Mouse (Mus musculus): ENCODE data around the gene Crtc2. TPM values are rescaled to one million over a fixed set of nuclear protein-coding genes. Genes with fewer than 3 reads are reported as not detected.

Crtc2 gene
- total and polyA plus RNA-seq, 2 experiments from 2014 or later, result 14.7 to 17.2 TPM

DNA sequence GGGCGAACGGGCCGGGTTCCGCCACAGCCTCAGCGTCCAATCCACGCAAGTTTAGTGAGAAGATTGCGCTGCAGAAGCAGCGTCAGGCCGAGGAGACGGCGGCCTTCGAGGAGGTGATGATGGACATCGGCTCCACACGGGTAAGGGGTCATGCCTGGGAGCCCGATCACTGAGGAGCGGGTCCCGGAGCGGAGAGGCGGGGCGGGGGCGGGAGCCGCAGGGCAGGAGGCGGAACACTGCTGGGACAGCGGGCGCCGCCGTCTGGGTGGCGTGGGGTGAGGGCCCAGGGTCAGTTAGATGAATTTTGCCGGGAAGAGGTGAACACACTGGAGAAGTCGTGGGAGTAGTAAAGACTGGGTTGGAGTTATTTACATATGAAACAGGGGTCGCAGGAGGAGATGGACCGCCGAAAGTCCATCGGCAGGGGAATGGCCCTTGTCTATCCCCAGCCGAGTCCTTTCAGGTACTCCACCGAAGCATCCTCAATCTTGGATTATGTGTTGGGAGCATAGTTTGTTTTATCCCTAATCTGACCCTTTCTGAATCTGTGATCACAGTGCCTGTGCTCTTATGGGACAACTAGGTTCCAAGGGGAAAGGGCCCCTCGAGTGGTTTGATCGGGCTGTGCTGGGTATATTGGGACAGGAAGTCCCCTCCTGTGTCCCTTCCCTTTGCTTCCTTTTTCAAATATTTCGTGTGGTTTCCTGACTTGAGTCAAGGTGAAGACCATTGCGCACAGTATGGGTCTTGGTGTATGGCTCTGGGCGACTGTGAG, 643 bp downstream of the Crtc2 start:
- H3K4me3 ChIP-seq (ENCODE audit: low read depth, low read length), result peak overlapping the region; percentile 69
- peaks cover 25% of the 10 kb centered on the region for H3K36me3 ChIP-seq (ENCODE audit: insufficient read depth)
- peak overlapping the region; percentile 75 for H3K4me2 ChIP-seq (ENCODE audit: low read depth)
- H3K9ac ChIP-seq, result peak overlapping the region; percentile 81
- ATAC-seq, result peak; percentile 39
- H3K27ac ChIP-seq (ENCODE audit: low read depth, low read length), result peak overlapping the region; percentile 76
- peak; percentile 3; the same call in 1 of the 2 replicates for TF ChIP-seq CTCF (IDR thresholded peaks at IDR 0.05; ENCODE audit: low read depth)
- peak; percentile 10 for DNase-seq
- H3K4me1 ChIP-seq (ENCODE audit: insufficient read depth), result peaks cover 9% of the 10 kb centered on the region; the same call in 1 of the 2 replicates
- H3K9me3 ChIP-seq (ENCODE audit: low read length), result no peaks in the 10 kb centered on the region
- 1% methylated on average over 41 of the region's 41 CpGs for WGBS
- H3K27me3 ChIP-seq (ENCODE audit: insufficient read depth, low read length), result no peaks in the 10 kb centered on the region

DNA sequence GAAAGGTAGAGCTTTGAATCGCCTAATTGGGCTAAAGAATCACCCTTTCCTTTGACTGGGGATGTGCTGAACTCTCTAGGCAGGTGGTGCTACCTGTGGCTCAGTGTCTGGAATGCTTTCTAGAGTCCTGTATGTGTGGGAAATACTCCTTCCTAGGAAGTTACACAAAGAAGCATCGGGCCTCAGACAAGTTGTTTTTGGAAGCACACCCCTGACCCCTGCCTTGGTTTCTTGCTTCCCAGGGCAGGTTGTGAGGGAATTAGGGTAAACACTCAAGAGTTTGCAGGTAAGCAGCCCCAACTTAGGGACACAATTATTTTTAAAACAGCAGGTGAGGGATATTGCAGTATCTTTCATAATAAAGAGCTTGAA, 1.2 kb downstream of the Crtc2 start:
- Histone ChIP-seq H3K27me3 (ENCODE audit: insufficient read depth, low read length) (no peaks in the 10 kb centered on the region), H3K9ac (peak overlapping the region; percentile 81), H3K4me3 (ENCODE audit: low read depth, low read length) (peak overlapping the region; percentile 69), H3K36me3 (ENCODE audit: insufficient read depth) (peaks cover 31% of the 10 kb centered on the region), H3K4me1 (ENCODE audit: insufficient read depth) (peaks cover 9% of the 10 kb centered on the region; the same call in 1 of the 2 replicates), H3K4me2 (ENCODE audit: low read depth) (peak overlapping the region; percentile 75), H3K27ac (ENCODE audit: low read depth, low read length) (no peak overlapping the region), H3K9me3 (ENCODE audit: low read length) (no peaks in the 10 kb centered on the region)
- no peak for DNase-seq
- TF ChIP-seq CTCF (IDR thresholded peaks at IDR 0.05; ENCODE audit: low read depth), result no peak
- WGBS, result 23% methylated on average over 2 of the region's 2 CpGs
- ATAC-seq, result no peak

DNA sequence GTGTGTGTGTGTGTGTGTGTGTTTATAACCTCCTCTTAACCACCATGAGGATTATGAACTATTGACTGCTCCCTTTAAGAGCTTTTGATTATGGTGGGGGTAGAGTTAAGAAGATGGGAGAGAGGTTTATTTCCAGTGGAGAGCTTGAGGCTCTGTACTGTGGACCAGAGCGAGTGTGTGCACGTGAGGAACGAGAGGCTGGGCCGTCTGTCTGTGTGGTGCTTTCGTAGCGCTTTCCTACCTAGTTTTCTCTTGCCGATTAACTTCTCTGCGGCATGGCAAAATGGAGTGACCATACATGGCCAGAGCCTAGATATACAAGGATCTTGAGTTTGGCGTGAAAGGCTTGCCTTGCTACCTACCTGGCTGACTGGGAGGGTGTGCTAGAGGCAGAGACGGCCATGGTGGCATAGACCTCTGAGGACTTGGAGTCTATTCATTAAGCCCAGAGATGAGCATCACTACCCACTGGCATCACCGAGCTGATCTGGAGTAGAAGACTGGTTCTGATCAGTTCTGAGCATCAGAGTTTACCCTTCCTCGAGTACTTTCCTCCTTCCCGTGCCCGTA, 1.9 kb downstream of the Crtc2 start:
- Histone ChIP-seq H3K4me3 (ENCODE audit: low read depth, low read length) (no peak overlapping the region), H3K27me3 (ENCODE audit: insufficient read depth, low read length) (no peaks in the 10 kb centered on the region), H3K27ac (ENCODE audit: low read depth, low read length) (no peak overlapping the region), H3K4me2 (ENCODE audit: low read depth) (no peak overlapping the region), H3K36me3 (ENCODE audit: insufficient read depth) (peaks cover 38% of the 10 kb centered on the region), H3K9me3 (ENCODE audit: low read length) (no peaks in the 10 kb centered on the region), H3K4me1 (ENCODE audit: insufficient read depth) (peaks cover 9% of the 10 kb centered on the region; the same call in 1 of the 2 replicates), H3K9ac (no peak overlapping the region)
- TF ChIP-seq CTCF (IDR thresholded peaks at IDR 0.05; ENCODE audit: low read depth), result no peak
- no peak for ATAC-seq
- 92% methylated on average over 14 of the region's 14 CpGs for WGBS
- DNase-seq, result no peak

DNA sequence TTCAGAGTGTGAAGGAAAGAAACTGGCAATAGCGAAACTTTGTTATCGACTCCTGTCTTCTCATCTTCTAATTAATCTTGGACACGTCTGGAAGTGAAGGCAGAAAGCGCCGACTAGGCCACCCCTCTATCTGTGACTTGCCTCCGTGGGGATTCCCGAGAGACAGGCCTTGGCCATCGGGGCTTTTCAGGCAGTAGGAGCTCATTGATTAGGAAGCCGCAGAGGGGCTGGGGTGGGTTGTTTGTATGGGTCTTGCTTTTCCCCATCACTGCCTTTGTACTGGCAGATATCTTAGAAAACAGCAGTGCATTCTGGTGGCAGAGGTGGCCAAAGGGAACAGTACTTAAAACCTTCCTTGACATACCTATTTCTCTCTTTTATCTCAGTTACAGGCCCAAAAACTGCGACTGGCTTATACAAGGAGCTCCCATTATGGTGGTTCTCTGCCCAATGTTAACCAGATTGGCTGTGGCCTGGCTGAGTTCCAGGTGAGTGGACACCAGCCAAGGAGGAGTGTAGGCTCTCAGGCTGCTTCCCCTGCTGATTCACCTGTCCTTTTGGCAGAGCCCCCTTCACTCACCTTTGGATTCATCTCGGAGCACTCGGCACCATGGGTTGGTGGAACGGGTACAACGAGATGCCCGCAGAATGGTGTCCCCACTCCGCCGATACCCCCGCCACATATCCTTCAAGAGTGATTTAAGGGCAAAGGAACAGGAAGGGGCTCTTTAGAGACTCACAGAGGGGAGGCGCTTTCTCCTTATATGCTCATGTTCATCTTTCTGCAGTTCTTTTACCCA, 3.0 kb downstream of the Crtc2 start:
- WGBS, result 91% methylated on average over 19 of the region's 19 CpGs
- DNase-seq, result no peak
- H3K27me3 ChIP-seq (ENCODE audit: insufficient read depth, low read length), result no peaks in the 10 kb centered on the region

DNA sequence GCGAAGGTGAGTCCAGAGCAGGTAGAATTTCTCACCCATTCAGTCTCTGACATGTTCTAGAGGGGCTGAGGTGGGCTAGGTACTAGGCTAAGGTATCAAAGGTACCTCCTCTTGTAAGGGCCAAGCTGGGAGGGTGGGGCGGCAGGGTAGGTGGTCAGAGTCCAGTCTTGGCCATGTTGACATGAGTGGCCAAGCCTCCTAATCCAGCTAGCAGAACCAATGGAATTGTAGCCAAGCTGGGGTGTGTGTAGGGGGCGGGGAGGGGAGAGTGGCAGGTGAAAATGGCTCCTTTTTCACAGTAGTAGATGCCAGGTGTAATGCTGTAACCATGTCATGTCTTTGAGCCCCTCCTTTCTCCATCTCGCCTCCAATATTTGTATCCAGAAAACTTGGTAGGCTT, 4.6 kb downstream of the Crtc2 start:
- ATAC-seq, result no peak
- Histone ChIP-seq H3K9ac (no peak overlapping the region), H3K4me3 (ENCODE audit: low read depth, low read length) (no peak overlapping the region), H3K27me3 (ENCODE audit: insufficient read depth, low read length) (no peaks in the 10 kb centered on the region), H3K9me3 (ENCODE audit: low read length) (no peaks in the 10 kb centered on the region), H3K27ac (ENCODE audit: low read depth, low read length) (no peak overlapping the region), H3K4me2 (ENCODE audit: low read depth) (no peak overlapping the region), H3K4me1 (ENCODE audit: insufficient read depth) (peaks cover 9% of the 10 kb centered on the region; the same call in 1 of the 2 replicates), H3K36me3 (ENCODE audit: insufficient read depth) (peaks cover 58% of the 10 kb centered on the region)
- WGBS, result 94% methylated on average over 4 of the region's 4 CpGs
- TF ChIP-seq CTCF (IDR thresholded peaks at IDR 0.05; ENCODE audit: low read depth), result no peak
- no peak for DNase-seq

More for the DNA sequence above, 3.0 kb downstream of the Crtc2 start:
- no peak for ATAC-seq
- H3K9ac ChIP-seq, result no peak overlapping the region
- peaks cover 43% of the 10 kb centered on the region for H3K36me3 ChIP-seq (ENCODE audit: insufficient read depth)
- no peak overlapping the region for H3K4me3 ChIP-seq (ENCODE audit: low read depth, low read length)
- no peak overlapping the region for H3K27ac ChIP-seq (ENCODE audit: low read depth, low read length)
- H3K9me3 ChIP-seq (ENCODE audit: low read length), result no peaks in the 10 kb centered on the region
- H3K4me1 ChIP-seq (ENCODE audit: insufficient read depth), result peaks cover 9% of the 10 kb centered on the region; the same call in 1 of the 2 replicates
- no peak overlapping the region for H3K4me2 ChIP-seq (ENCODE audit: low read depth)
- no peak for TF ChIP-seq CTCF (IDR thresholded peaks at IDR 0.05; ENCODE audit: low read depth)

DNA sequence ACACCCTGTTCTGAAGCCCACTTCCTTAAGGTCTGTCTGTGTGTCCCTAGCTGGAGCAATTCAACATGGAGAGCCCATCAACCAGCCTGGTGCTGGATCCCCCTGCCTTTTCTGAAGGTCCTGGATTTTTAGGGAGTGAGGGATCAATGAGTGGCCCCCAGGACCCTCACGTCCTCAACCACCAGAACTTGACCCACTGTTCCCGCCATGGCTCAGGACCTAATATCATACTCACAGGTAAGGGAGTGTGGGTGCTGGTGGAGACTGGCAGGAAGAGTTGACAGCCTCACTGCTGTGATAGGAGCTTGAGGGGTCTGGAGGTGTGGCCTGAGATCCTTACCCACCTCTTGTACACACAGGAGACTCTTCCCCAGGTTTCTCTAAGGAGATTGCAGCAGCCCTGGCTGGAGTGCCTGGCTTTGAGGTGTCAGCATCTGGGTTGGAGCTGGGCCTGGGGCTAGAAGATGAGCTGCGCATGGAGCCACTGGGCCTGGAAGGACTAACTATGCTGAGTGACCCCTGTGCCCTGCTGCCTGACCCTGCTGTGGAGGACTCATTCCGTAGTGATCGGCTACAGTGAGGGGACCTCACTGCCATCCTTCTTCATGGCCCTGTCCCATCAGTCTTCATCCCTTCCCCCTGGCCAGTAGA, 9.3 kb downstream of the Crtc2 start:
- Histone ChIP-seq H3K27me3 (ENCODE audit: insufficient read depth, low read length) (no peaks in the 10 kb centered on the region), H3K27ac (ENCODE audit: low read depth, low read length) (no peak overlapping the region), H3K4me2 (ENCODE audit: low read depth) (no peak overlapping the region), H3K4me3 (ENCODE audit: low read depth, low read length) (no peak overlapping the region), H3K9ac (no peak overlapping the region), H3K36me3 (ENCODE audit: insufficient read depth) (peaks cover 66% of the 10 kb centered on the region), H3K9me3 (ENCODE audit: low read length) (no peaks in the 10 kb centered on the region), H3K4me1 (ENCODE audit: insufficient read depth) (peaks cover 7% of the 10 kb centered on the region)
- 94% methylated on average over 5 of the region's 5 CpGs for WGBS
- no peak for ATAC-seq
- no peak for DNase-seq
- no peak for TF ChIP-seq CTCF (IDR thresholded peaks at IDR 0.05; ENCODE audit: low read depth)

Measured in forebrain, postnatal 0 days (tissue).